Mouse (Mus musculus) cerebellum, adult 8-10 months (tissue): ENCODE measurements around the gene Pdzd9.

ENCODE experiments used
- DNase-seq: peaks from one replicate; pipeline ENCODE4 v3.0.0; 2022

The Pdzd9 gene

GRCm38 (mm10) chr7:120634711-120635361 is 35.3 kb downstream of the Pdzd9 start, which contains the start of gene Uqcrc2:
Uqcrc2 (plus strand) TSS chr7:120635176.
- peak; percentile 79 for DNase-seq

DNA sequence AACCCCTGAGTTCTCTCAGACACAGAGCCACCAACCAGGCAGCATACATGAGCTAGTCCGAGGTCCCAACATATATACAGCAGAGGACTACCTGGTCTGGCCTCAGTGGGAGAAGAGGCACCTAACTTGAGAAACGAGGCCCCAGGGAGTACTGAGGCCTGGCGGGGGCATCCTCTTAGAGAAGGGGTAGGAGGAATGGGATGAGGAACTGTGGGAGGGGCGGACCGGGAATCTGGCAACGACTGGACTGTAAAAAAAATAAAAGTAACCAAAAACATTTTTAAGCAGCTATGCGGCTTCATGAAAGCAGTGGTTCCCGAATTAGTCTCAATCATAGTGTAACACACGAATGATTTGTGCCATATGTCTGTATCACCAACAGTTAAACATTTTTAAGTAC is 35.8 kb downstream of the Pdzd9 start:
- DNase-seq, result no peak

GRCm38 (mm10) chr7:120632518-120632917 is 37.6 kb downstream of the Pdzd9 start:
- no peak for DNase-seq

- DNase-seq, result no peak
Observed at GRCm38 (mm10) chr7:120620841-120621240, 49.3 kb downstream of the Pdzd9 start.

DNA sequence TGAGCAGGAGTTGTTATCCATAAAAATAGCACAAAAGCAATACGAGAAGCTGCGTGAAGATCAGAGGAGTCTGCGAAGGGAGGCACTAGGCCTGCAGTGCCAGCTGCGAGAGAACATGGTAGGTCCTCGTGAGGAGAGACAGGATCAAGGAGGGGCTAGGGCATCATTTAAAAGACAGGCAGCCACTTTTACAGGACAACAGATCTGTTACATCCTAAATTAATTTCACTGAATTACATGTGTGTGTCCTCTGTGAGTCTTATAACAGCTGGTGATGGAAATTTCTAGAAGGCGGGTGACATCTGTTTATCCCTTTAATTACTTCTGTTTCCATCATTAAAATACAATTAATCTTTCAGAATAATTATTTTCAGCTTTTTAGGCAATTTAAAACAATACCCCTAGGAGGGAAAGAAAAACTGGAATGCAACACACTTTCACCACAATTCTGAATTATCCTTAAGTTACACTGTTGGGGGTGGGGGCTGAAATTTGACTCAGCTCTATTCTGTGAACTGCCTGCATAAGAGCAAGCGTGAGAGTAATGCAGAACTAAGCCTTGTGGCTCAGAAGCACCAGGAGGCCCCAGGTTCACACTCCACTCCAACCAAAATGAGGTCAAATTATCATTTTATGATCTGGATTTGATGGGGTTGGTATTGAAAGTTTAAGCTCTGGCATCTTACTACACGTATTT is 49.9 kb downstream of the Pdzd9 start:
- DNase-seq, result no peak
